Mouse (Mus musculus): ENCODE data around the gene Blvra.

DNA sequence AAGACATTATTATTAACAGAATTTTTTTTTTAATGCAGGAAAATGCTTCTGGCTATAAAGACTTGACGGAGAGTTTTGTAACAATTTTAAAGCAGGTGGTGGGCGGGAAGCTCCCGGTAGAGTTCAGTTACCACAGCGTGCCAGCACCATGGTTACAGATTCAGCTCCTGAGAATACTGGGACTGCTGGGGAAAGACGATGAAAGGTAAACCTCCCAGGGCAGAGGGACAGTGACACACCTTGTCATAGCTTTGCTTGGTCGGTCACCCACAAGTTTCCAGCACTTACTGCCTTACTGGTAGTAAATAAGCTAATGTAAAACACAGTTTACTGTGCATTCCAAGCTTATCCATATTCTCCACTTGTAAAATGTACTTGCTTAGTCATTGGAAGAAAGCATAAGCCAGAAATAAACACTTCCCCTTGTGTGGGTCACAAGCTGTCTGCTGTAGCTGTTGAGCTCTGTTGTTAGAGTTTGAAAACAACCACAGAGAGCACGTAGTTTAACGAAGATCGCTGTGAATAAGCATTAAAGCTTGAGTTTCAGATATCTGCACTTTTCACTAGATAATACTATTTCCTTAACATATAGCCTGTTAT is 35.4 kb upstream of the Blvra start:
- TF ChIP-seq CTCF (IDR thresholded peaks at IDR 0.05; ENCODE audit: extremely low read depth, insufficient read depth, insufficient read length, insufficient replicate concordance), result no peak
- no peak for TF ChIP-seq POLR2A (IDR thresholded peaks at IDR 0.05; ENCODE audit: low read depth, low read length)
